Mouse (Mus musculus) cortical plate, adult 2 months (tissue): ENCODE results near the gene Rhoa. TPM values are rescaled to one million over a fixed set of nuclear protein-coding genes. Genes with fewer than 3 reads are reported as not detected.
A peak's percentile ranks its signal among the peaks of the same experiment; 100 is the strongest.

Experiments used
- H3K27ac ChIP-seq: fragments of 200-500 bp; 2 replicates; pipeline ENCODE4 v1.5.1; 2012; ENCODE audit warnings: low read length, control low read depth, inconsistent platforms; ENCODE audit not compliant: insufficient read depth
- H3K4me1 ChIP-seq: fragments of 200-500 bp; 2 replicates; pipeline ENCODE4 v1.6.1; 2011; ENCODE audit warnings: low read length; ENCODE audit not compliant: control insufficient read depth, insufficient read depth
- H3K4me3 ChIP-seq: fragments of 200-500 bp; 2 replicates; pipeline ENCODE4 v1.5.1; 2011; ENCODE audit warnings: mild to moderate bottlenecking, low read length, control low read depth; ENCODE audit not compliant: insufficient read depth
- CTCF ChIP-seq: fragments of 200-500 bp; IDR thresholded peaks from 2 replicates; pipeline ENCODE4 v1.5.1; 2011; ENCODE audit warnings: mild to moderate bottlenecking, control low read depth, low read length; ENCODE audit not compliant: insufficient read depth; ENCODE audit errors: extremely low read depth
- POLR2A ChIP-seq: fragments of 200-500 bp; IDR thresholded peaks from 2 replicates; pipeline ENCODE4 v1.6.1; 2011; ENCODE audit warnings: mild to moderate bottlenecking, low read length, control low read depth; ENCODE audit not compliant: insufficient read depth; ENCODE audit errors: extremely low read depth
- polyA plus RNA-seq: library from polyadenylated mRNA; depleted of rRNA; stranded (reverse); fragments of >200 nt; gene quantifications from 2 replicates; pipeline ENCODE4 v1.2.3, GENCODE M21; 2012

Gene Rhoa
- polyA plus RNA-seq, 1 experiment = 176 TPM

GRCm38 (mm10) chr9:108340258-108341138 is 34.6 kb downstream of the Rhoa start:
- Histone ChIP-seq H3K27ac (no peak overlapping the region), H3K4me1 (peaks cover 5% of the 10 kb centered on the region), H3K4me3 (peak overlapping the region; percentile 75)
- no peak for TF ChIP-seq POLR2A
- no peak for TF ChIP-seq CTCF

GRCm38 (mm10) chr9:108341139-108341475 is 35.2 kb downstream of the Rhoa start:
- no peak overlapping the region for H3K4me3 ChIP-seq
- TF ChIP-seq POLR2A (no peak), CTCF (no peak)
- no peak overlapping the region for H3K27ac ChIP-seq
- peaks cover 5% of the 10 kb centered on the region for H3K4me1 ChIP-seq

DNA sequence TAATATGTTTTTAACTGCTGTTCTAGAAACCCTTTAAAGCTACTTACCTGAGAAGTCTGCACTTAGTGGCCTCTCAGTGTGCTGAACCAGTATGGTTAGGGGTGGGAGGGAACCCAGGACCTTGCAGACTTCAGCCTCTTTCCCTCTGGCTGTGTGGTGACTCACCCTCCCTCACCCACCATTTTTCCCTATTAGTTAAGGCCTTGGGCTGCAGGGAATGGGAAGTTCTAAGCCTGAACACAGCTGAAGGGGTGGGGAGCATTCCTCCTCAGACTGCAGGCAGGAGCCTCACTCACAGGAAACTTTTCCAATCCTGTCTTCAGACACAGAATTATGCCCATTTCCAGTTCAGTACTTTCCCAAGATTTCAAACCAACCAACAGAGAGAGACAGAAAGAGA is 35.9 kb downstream of the Rhoa start:
- TF ChIP-seq POLR2A = no peak
- Histone ChIP-seq H3K4me1 (peaks cover 6% of the 10 kb centered on the region), H3K4me3 (no peak overlapping the region), H3K27ac (peak overlapping the region; percentile 48; the same call in 1 of the 2 replicates)

DNA sequence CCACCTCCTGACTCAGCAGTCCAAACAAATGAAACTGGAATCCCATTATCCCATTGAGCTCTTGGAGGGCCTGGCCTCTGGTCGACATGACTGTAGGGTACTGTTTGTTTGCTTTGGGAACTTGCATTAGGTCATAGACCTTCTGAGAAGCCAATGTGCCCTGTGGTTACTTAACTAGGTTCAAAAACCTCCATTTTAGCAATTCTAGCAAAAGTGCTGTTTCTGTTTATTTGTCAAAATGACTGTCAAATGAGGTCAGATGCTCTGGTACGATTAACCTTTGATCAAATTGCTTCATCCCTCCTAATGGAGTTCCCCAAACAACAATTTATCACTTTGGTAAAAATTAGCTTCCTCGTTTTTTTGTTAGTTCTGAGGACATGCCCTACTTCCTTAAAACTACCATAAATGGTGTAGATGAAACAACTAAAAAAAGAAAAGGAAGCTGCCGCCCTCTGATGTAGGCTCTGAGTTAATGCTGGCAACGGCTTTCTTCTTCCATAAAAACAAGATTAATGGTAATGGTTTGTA is 36.4 kb downstream of the Rhoa start:
- Histone ChIP-seq H3K4me3 (no peak overlapping the region), H3K27ac (peak overlapping the region; percentile 48), H3K4me1 (peaks cover 7% of the 10 kb centered on the region)
- TF ChIP-seq POLR2A (no peak), CTCF (no peak)

DNA sequence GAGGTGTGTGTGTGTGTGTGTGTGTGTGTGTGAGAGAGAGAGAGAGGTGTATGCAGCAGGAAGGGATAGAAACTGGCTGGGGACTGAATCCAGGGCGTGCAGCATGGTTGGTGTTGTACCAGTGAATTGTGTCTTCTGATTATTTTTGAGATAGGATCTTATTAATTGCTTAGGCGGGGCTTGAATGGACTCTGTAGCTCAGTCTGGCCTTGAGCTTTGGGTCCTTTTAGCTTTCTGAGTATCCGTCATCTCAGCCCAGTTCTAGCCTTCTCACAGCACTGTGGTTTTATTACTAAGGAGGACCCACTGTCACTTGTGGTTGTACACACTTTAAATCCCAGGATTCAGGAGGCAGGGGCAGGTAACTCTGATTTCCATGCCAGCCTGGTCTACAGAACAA is 37.4 kb downstream of the Rhoa start:
- TF ChIP-seq CTCF (no peak), POLR2A (no peak)
- 0 out of 2 replicates have a peak overlapping the region, but pooled peaks have one; percentile 32 for H3K27ac ChIP-seq
- no peak overlapping the region for H3K4me3 ChIP-seq
- H3K4me1 ChIP-seq = peaks cover 7% of the 10 kb centered on the region

DNA sequence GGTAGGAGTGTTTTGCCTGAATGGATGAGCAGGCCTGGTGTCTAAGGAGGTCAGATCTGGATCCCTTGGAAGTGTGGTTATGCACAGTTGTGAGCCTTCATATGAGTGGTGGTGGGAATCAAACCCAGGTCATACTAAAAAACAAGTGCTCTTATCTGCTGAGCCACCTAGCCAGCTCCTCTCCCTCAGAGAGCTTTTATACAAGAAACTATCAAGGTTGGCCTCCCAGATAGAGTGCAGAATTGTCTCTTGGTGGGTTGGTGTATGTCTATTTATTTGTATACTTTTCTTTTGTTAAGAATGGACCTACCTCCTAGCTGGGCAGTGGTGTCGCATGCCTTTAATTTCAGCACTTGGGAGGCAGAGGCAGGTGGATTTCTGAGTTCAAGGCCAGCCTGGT is 37.9 kb downstream of the Rhoa start:
- Histone ChIP-seq H3K27ac (no peak overlapping the region), H3K4me3 (no peak overlapping the region), H3K4me1 (peaks cover 11% of the 10 kb centered on the region)
- TF ChIP-seq CTCF (no peak), POLR2A (no peak)

DNA sequence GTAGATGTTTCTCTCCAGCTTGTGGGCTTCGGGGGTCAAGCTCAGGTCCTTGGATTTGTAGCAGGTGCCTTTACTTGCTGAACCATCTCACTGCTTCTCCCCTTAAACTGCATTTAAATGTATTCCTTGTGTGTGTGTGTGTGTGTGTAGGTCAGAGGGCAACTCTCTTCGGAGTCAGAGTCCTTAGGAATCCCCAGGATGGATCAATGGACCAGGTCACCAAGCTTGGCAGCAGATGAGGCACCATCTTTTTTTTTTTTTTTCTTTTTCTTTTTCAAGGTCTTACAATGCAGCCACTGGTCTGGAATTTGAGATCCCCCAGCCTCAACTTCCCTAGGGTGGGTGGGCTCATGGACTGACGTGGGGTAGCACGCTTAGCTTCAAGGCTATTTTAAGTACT is 38.5 kb downstream of the Rhoa start:
- H3K27ac ChIP-seq = no peak overlapping the region
- peaks cover 11% of the 10 kb centered on the region for H3K4me1 ChIP-seq
- TF ChIP-seq CTCF (no peak), POLR2A (no peak)
- H3K4me3 ChIP-seq = no peak overlapping the region

- Histone ChIP-seq H3K4me3 (peak overlapping the region; percentile 77), H3K4me1 (peaks cover 7% of the 10 kb centered on the region; the same call in 1 of the 2 replicates), H3K27ac (peak overlapping the region; percentile 97)
- TF ChIP-seq CTCF = no peak
- no peak for TF ChIP-seq POLR2A
Measured at GRCm38 (mm10) chr9:108347024-108347423, 41.1 kb downstream of the Rhoa start.

- peak within 1 kb of the TSS; percentile 97 for H3K27ac ChIP-seq
- TF ChIP-seq CTCF (no peak), POLR2A (peak; percentile 60; the same call in 1 of the 2 replicates)
- H3K4me3 ChIP-seq = peak within 1 kb of the TSS; percentile 77
- H3K4me1 ChIP-seq = peaks cover 7% of the 10 kb centered on the region; the same call in 1 of the 2 replicates
Measured at GRCm38 (mm10) chr9:108347540-108348289, 41.8 kb downstream of the Rhoa start, which contains the start of gene Usp4. Gene Usp4, plus strand, starts transcription at chr9:108347853.
